Mouse (Mus musculus) cerebellum, adult 18-20 months (tissue): ENCODE results near the gene Lactbl1.

ENCODE experiments used
- DNase-seq, 2 experiments: peaks; one replicate each; pipeline ENCODE4 v3.0.0; 2021

Gene Lactbl1

GRCm38 (mm10) chr4:136685431-136685869 lies 63.0 kb downstream of the Lactbl1 start:
- no peak for DNase-seq

GRCm38 (mm10) chr4:136688113-136688512 lies 65.7 kb downstream of the Lactbl1 start:
- no peak for DNase-seq
